ENCODE assay signal across 21 mouse cellular contexts in genomic region chr7:100812641-100813040, GRCm38 (mm10). TPM values are rescaled to one million over a fixed set of nuclear protein-coding genes. Genes with fewer than 3 reads are reported as not detected.
A peak's percentile ranks its signal among the peaks of the same experiment; 100 is the strongest.
DNase-seq lines count a peak whose midpoint lies in the region; ATAC-seq and TF ChIP-seq lines count a peak whose summit lies in the region.
"Had no signal": no experiment of that assay in that cellular context is flagged by ENCODE, and none has a peak within 500 bp of the region (broad histone marks: within the 10 kb centered on the region; RNA-seq: fewer than 3 reads in every experiment).

No protein-coding gene starts in this region.

- peaks cover 23% of the 10 kb centered on the region for H3K4me1 ChIP-seq in forebrain, embryonic 15.5 days
- peaks cover 8% of the 10 kb centered on the region for H3K4me1 ChIP-seq in forebrain, embryonic 12.5 days
- peaks cover 18% of the 10 kb centered on the region for H3K4me1 ChIP-seq in midbrain, embryonic 16.5 days (ENCODE audit: control insufficient read depth, insufficient read depth, low read length)

- H3K4me3 ChIP-seq in forebrain, embryonic 15.5 days, result no peak overlapping the region
- H3K4me3 ChIP-seq in forebrain, embryonic 12.5 days (replicated peaks), result no peak overlapping the region
- H3K4me3 ChIP-seq in left cerebral cortex, adult 2 months, result no peak overlapping the region
- no peak overlapping the region for H3K4me3 ChIP-seq in midbrain, embryonic 16.5 days (ENCODE audit: low read depth, low read length)
- H3K4me3 ChIP-seq: embryonic facial prominence, embryonic 10.5 days; embryonic facial prominence, embryonic 12.5 days; forebrain, embryonic 13.5 days had no signal

- intact Hi-C loops in left cerebral cortex, adult 2 months (cut with DNase I), result no loop called here
- intact Hi-C loops in left cerebral cortex, postnatal 36 days (cut with DNase I), result no loop called here

- no peaks in the 10 kb centered on the region for H3K27me3 ChIP-seq in forebrain, embryonic 15.5 days
- no peaks in the 10 kb centered on the region for H3K27me3 ChIP-seq in forebrain, embryonic 12.5 days
- no peaks in the 10 kb centered on the region for H3K27me3 ChIP-seq in midbrain, embryonic 16.5 days (ENCODE audit: control insufficient read depth, insufficient read depth, low read depth, low read length)
- H3K27me3 ChIP-seq: CH12.LX; embryonic facial prominence, embryonic 12.5 days; forebrain, embryonic 13.5 days; Patski had no signal

- no peak for DNase-seq in frontal cortex, postnatal 10 days (ENCODE audit: low spot score in 2 of 2)
- no peak for DNase-seq in left cerebral cortex, adult 2 months (ENCODE audit: extremely low spot score in 1 of 2, low spot score in 2 of 2)
- DNase-seq in left cerebral cortex, postnatal 36 days (ENCODE audit: low spot score in 2 of 2), result no peak
- DNase-seq in telencephalon, adult 2 months (ENCODE audit: low read depth, low spot score), result peak; percentile 56
- DNase-seq: adrenal gland, adult 8-10 months; adrenal gland, postnatal 14 days; adrenal gland, postnatal 36 days; B cell, adult 2 months had no signal

- no peak for ATAC-seq in forebrain, embryonic 15.5 days (replicated peaks)
- ATAC-seq in forebrain, embryonic 12.5 days (ENCODE audit: low FRiP score), result no peak
- ATAC-seq in frontal cortex, adult (ENCODE audit: low TSS enrichment), result peak; percentile 66
- no peak for ATAC-seq in midbrain, embryonic 16.5 days
- ATAC-seq: activated CD4-positive, CD25-positive, alpha-beta regulatory T cell, adult 4 months; CD4-positive, CD25-positive, alpha-beta regulatory T cell, adult 4 months; forebrain, embryonic 13.5 days; forebrain, embryonic 16.5 days; Patski had no signal

- H3K9me3 ChIP-seq in forebrain, embryonic 15.5 days, result no peaks in the 10 kb centered on the region
- no peaks in the 10 kb centered on the region for H3K9me3 ChIP-seq in forebrain, embryonic 12.5 days
- H3K9me3 ChIP-seq in midbrain, embryonic 16.5 days (replicated peaks; ENCODE audit: control insufficient read depth, low read length, poor library complexity, severe bottlenecking), result no peaks in the 10 kb centered on the region
- H3K9me3 ChIP-seq: embryonic facial prominence, embryonic 10.5 days; embryonic facial prominence, embryonic 12.5 days; forebrain, embryonic 13.5 days; G1E had no signal

- no peak overlapping the region for H3K4me2 ChIP-seq in forebrain, embryonic 15.5 days (replicated peaks)
- no peak overlapping the region for H3K4me2 ChIP-seq in forebrain, embryonic 12.5 days
- H3K4me2 ChIP-seq in midbrain, embryonic 16.5 days (ENCODE audit: low read length), result no peak overlapping the region
- H3K4me2 ChIP-seq: embryonic facial prominence, embryonic 12.5 days; forebrain, embryonic 13.5 days had no signal

- H3K36me3 ChIP-seq in forebrain, embryonic 15.5 days, result no peaks in the 10 kb centered on the region; the same call in 1 of the 2 replicates
- no peaks in the 10 kb centered on the region; the same call in 1 of the 2 replicates for H3K36me3 ChIP-seq in forebrain, embryonic 12.5 days (replicated peaks)
- H3K36me3 ChIP-seq in midbrain, embryonic 16.5 days (ENCODE audit: control insufficient read depth, insufficient read depth, low read length), result 0 out of 2 replicates have a peak, but pooled peaks cover 2% of the 10 kb centered on the region
- H3K36me3 ChIP-seq: embryonic facial prominence, embryonic 12.5 days had no signal

- no peak overlapping the region for H3K9ac ChIP-seq in forebrain, embryonic 15.5 days (replicated peaks)
- H3K9ac ChIP-seq in forebrain, embryonic 12.5 days, result no peak overlapping the region
- no peak overlapping the region for H3K9ac ChIP-seq in midbrain, embryonic 16.5 days (ENCODE audit: low read depth, low read length)
- H3K9ac ChIP-seq: embryonic facial prominence, embryonic 12.5 days; forebrain, embryonic 13.5 days had no signal

- TF ChIP-seq CTCF in left cerebral cortex, adult 2 months (IDR thresholded peaks at IDR 0.05), result no peak

- 90% methylated on average over 5 of the region's 5 CpGs for WGBS in forebrain, embryonic 15.5 days
- 88% methylated on average over 5 of the region's 5 CpGs for WGBS in forebrain, embryonic 12.5 days
- 88% methylated on average over 5 of the region's 5 CpGs for WGBS in midbrain, embryonic 16.5 days

- H3K27ac ChIP-seq in forebrain, embryonic 15.5 days (replicated peaks), result peak overlapping the region; percentile 31; the same call in 1 of the 2 replicates
- H3K27ac ChIP-seq in forebrain, embryonic 12.5 days, result no peak overlapping the region
- H3K27ac ChIP-seq in left cerebral cortex, adult 2 months, result peak overlapping the region; percentile 72
- H3K27ac ChIP-seq in midbrain, embryonic 16.5 days (ENCODE audit: low read length), result no peak overlapping the region
- H3K27ac ChIP-seq: embryonic facial prominence, embryonic 10.5 days; embryonic facial prominence, embryonic 12.5 days had no signal

RNA-seq across cellular contexts. Expression of gene Relt, which starts 50.6 kb away (rescaled TPM):
- polyA plus RNA-seq in forebrain, embryonic 15.5 days (2015; fragmentation: Nextera tagmentation; extraction: Ambion mirVana), result 3.8 and 4.3 TPM in 2 replicates
- 2.2 and 2.6 TPM in 2 replicates for polyA plus RNA-seq in forebrain, embryonic 12.5 days (2016; fragmentation: Nextera tagmentation; extraction: Ambion mirVana)
- total RNA-seq in left cerebral cortex, adult 2 months (2021), result 10 to 100 TPM; 14.1 to 18.6 TPM
- total RNA-seq in left cerebral cortex, postnatal 36 days (2021), result 10 to 100 TPM; 15.1 to 17.0 TPM
- polyA plus RNA-seq in midbrain, embryonic 16.5 days (2015; fragmentation: Nextera tagmentation; extraction: Ambion mirVana), result 5.0 and 5.4 TPM in 2 replicates

Comparison
In these comparisons a context has a peak if more than half of its experiments do, and no peak if none do; other contexts are left out.
1. H3K27ac ChIP-seq: peak in forebrain, embryonic 15.5 days (single experiment) and left cerebral cortex, adult 2 months (single experiment); none in forebrain, embryonic 12.5 days (single experiment) and midbrain, embryonic 16.5 days (single experiment).